Mouse (Mus musculus) right cerebral cortex, postnatal 25 days (tissue): Measurements from ENCODE around the gene Hist2h2ab.
"Not testable (repeated sequence)": the region's sequence is repeated elsewhere in the genome, so short reads cannot be mapped to it uniquely, and the experiment has no call there.

Experiments used
- DNase-seq: peaks from one replicate; pipeline ENCODE4 v3.0.0; 2022

Gene Hist2h2ab

GRCm38 (mm10) chr3:96219661-96220130 is at the start of gene Hist2h2ab, which contains the start of gene Bola1:
Gene Hist2h2ab, plus strand, starts transcription at chr3:96219865.
Gene Bola1, minus strand, starts transcription at chr3:96219709.
- DNase-seq, result peak; percentile 85

GRCm38 (mm10) chr3:96170276-96170675 is 49.4 kb upstream of the Hist2h2ab start:
- DNase-seq, result no peak

- DNase-seq, result no peak
Measured at GRCm38 (mm10) chr3:96170976-96171545, 48.6 kb upstream of the Hist2h2ab start.

DNA sequence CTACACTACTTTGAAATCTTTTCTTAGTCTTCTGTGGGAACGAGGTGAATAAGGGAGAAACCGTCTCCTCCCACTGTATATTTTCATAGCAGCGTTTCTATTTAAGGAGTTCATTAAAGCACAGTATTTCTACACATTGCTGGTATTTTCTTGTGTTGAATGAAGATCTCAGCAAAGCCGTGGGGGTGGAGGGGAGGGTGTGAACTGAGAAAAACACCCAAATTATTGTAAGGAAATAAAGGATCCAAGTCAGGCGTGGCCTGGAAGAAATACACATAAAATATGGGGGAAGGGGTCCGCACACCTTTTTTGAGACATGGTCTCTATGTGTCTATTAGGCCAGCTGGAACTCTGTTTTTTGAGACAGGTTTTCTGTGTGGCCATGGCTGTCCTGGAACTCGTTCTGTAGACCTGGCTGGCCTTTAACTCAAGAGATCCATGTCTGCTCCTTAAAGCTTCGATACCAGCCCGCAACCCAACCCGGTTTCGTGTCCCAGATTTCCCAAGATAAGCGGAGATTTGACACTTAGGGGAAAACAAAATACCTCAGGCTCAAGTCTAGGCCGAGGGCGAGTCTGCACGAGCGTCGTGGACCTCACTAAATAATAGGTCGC is 48.0 kb upstream of the Hist2h2ab start:
- DNase-seq, result no peak

DNA sequence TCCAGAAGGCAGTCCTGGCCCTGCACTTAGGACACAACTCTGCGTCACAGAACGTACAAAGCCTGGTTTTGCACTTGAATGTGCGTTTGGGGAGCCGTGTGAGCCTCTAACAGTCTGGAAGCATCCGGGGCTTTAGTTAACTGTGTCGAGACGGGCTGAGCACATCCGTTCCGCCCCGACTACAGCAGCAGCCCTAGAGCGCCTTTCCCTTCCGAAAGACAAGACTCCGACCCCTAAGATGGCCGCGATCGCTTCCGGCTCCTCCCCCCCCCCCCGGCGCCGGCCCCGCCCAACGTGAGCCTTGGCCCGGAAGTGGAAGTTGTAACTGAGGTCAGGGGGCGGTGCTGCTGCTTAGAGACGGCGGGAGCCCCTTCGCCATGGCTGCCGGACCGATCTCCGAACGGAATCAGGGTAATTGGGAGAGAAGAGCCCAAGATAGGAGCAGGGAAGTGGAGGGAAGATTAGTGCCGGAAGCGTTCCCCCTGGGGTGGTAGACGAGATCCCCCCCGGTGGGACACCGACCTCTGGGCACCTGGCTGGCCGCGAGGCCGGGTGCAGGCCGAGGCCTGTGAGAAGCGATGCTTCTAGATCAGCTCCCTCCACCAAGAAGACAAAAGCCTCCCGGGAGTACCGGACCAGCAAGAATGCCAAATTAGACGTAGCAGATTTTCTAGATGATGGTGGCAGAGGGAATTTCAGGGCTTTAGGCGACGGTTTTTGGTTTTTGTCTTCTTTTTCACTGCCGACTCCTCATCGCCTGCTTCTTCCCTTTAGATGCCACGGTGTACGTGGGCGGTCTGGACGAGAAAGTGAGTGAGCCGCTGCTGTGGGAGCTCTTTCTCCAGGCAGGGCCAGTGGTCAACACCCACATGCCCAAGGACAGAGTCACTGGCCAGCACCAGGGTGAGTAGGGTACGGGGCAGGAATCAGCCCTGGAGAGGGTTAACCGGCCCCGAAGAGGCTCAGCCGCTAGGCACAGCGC is 47.2 kb upstream of the Hist2h2ab start, which contains the start of gene Sf3b4:
Gene Sf3b4 (plus strand): TSS at position 136 of the 982 bp plus-strand sequence.
- DNase-seq, result peak; percentile 83

- DNase-seq, result no peak
Measured at GRCm38 (mm10) chr3:96173185-96173584, 46.5 kb upstream of the Hist2h2ab start.

DNA sequence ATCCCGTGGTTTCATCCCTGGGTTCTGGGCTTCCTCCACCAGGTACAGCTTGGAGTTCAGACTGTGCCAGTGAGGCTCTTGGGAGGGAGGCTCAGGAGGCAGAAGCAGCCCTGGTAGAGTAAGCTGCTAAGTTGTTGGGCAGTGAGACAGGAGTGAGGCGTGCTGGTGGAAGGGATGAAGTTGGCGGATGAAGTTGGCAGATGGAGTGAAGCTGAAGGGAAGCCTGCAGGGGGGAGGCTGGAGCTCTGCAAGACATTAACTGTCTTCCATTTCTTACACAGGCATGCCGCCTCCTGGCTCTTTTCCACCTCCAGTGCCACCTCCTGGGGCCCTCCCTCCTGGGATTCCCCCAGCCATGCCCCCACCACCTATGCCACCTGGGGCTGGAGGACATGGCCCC is 45.6 kb upstream of the Hist2h2ab start:
- DNase-seq, result not testable (repeated sequence)

DNA sequence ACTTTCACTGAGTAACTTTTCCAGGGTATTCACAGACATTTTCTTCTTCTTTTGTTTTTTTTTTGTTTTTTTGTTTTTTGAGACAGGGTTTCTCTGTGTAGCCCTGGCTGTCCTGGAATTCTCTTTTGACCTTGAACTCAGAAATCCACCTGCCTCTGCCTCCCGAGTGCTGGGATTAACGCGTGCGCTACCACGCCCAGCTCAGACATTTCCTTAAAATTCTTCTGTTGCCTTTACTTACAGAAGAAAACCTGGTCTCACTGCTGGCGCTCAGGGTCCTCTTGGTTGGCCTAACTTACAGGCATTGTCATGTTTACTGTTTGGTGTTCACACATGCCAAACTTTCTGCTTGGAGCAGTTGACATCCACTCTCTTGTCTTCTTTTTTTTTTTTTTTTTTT is 44.4 kb upstream of the Hist2h2ab start:
- DNase-seq, result no peak

DNA sequence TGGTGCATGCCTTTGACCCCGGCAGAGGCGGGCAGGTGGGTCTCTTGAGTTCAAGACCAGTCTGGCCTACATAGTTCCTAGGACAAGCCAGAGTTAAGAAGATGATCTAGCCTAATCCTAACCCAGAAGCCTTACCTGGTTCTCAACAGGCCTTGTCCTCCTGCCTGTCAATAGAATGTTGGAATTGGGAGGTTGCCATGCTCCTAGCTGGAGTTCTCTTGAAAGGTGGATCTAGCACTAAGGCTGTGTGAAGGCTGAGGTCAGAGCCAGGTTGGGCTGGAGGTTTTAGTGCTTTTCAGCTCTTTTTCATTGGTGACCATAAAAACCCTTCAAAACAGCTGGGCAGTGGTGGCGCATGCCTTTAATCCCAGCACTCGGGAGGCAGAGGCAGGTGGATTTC is 41.2 kb upstream of the Hist2h2ab start:
- DNase-seq, result no peak

GRCm38 (mm10) chr3:96178902-96179301 is 40.8 kb upstream of the Hist2h2ab start:
- no peak for DNase-seq

DNA sequence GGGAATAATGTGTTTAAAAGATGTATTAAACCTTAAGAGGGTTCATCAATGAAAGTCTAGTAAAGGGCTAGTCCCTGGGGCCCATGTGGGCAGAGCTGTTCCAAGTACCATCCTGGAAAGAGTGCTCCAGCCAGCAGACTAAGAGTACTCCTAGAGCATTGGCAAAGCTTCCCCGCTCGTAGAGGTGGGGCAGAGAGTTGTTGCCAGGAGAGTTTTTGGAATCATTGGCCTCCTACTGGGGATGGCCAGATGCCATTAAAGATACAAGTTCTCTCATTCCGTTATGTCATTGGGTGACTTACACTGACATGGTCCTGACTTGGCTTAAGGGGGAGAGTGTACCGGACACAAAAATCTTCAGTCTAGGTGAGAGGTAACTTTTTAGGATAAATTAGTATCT is 40.1 kb upstream of the Hist2h2ab start:
- no peak for DNase-seq

DNA sequence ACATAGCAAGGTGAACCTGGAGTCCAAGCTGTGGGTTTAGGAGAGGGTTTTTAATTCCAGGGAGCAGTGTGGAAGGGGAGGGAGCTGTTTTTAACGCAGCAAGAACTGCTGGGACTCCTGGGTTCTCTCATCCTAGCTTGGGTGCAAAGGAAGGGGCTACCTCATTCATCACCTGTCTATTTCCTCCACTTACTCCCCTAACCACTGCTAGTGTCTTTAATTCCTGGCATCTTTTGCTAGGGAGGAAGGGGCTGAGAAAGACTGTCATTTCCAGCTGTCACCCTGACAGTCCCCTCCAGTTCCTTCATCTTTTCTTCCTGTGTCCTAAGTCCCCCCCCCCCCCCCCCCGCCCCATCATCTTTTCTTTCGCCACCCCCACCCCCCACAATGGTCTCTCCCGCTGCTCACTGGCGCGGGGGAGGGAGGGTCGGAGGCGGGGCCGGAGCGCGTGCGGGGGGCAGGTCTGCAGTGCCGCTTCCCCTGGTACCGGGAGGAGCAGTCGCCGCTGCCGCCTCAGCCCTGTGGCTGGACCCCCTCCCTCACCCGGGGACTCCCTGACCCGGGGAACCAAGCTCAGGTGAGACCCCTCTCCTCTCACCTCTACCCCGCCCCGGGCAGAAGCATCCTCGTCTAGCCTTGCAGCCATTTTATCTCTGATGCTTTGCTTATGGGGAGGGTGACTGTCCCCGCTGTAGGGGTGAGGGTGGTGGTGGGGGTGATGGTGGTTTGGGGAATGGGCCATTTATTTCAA is 38.8 kb upstream of the Hist2h2ab start, which contains the start of gene Sv2a:
Gene Sv2a (plus strand): TSS at position 425 of the 751 bp plus-strand sequence.
- DNase-seq, result peak; percentile 79

DNA sequence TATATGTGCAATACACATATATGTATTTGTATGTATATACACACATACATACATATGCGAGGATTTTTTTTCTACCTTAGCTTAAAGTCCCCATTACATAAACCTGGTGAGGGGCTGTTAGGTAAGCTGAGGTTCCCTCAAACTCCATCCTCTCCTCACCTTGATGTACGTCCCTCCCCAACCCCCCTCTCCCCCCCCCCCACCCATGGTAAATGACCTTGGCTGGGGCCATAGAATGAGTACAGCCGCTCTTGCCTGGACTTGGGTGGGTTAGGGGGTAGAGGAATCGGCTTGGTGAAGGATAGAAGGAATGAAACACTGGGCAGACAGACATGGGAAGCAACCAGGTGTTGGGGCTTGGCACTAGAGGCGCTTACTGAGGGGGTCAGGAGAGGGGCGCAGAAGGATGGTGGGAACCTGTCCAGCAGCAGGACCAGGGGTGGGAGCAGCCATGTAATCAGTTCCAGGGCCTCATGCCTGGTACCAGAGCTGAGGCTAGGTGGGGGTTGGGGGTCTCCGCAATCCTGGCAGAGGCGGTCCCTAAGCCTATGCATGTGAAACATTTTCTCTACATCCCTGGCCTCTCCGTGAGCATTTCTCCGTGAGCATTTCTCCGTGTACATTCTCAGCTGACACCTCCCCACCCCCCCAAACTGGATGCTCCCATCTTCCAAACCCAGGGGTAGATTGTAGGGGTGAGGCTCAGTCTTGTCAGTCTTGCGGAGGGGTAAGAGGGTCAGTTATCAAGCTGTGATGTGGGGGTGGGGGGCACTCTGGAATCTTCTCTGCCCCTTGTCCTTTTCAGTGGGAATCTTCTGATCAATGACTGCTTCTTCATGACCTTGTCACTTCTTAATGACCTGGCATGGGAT is 37.9 kb upstream of the Hist2h2ab start:
- DNase-seq, result peak; percentile 36

DNA sequence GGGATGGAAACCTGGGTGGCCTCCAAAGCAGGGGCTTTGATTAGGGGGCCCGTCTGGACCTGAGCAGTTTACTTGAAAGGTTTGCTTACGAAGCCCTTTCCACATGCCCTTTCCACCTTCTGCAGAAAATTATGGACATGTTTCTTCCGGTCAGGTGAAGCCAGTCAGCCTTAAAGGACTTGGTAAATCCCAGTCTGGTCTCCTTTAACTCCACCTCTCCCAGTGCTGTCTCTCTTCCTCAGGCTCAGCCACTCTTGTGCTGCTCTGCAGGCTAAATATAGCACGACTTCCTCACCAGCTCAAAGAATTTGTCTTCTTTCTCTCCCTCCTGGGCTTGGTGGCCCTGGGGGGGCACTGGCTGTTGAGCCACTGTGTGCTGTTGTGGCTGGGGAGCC is 37.3 kb upstream of the Hist2h2ab start:
- DNase-seq, result peak; percentile 35

- no peak for DNase-seq
Measured at GRCm38 (mm10) chr3:96192977-96193376, 26.7 kb upstream of the Hist2h2ab start.

DNA sequence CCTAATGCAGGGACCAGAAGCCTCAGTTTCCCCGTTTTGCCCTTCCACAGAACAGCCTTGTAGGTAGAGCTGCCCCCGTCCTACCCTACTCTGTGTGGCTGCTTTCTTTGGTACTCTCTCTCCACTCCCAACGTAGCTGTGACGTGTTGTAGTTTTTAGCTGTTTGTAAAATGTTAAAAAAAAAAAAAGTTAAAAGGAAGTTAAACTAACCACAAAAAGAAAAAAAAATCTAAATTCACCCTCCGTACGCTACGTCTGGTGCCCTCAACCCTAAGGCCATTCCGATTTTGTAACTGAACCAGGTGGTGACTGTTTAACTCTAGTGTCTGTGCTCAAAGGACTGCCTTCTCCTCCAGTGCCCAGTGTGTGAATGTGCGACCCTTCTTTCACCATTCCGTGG is 24.7 kb upstream of the Hist2h2ab start:
- DNase-seq, result no peak

GRCm38 (mm10) chr3:96195616-96196313 is 23.9 kb upstream of the Hist2h2ab start:
- no peak for DNase-seq

GRCm38 (mm10) chr3:96196437-96197128 is 23.1 kb upstream of the Hist2h2ab start:
- DNase-seq, result no peak

DNA sequence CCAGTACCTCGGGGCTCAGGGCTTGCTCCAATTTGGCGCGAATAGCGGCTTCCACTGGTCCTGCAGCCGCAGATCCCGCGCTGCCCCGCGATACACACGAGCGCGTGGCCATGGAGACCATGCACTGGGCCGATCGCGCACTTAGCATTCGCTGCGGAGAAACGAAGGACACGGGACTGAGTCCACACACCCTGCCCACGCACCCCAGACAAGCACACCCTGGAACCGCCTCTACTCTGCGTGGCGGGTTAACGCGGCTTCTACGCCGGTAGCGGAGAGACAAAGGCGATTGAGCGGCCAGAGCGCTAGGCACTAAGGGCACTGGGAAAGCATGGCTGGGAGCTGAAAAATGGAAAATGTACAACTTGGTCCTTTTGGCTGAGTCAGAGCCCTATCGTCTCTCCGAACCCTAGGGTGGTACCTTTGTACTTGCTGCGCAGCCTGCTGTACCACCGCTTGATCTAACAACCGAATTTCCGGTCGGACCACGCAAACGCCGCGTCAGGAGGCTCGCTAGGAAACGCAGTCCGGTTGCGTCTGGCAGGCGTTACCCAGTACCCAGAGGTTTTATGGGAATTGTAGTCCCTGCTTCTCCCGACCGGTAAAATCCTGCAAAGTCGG is 22.4 kb upstream of the Hist2h2ab start:
- peak; percentile 92 for DNase-seq

GRCm38 (mm10) chr3:96198181-96198580 is 21.5 kb upstream of the Hist2h2ab start:
- no peak for DNase-seq
